Mouse (Mus musculus): ENCODE data around the gene Mcpt4. TPM values are rescaled to one million over a fixed set of nuclear protein-coding genes. Genes with fewer than 3 reads are reported as not detected.
"Not testable (repeated sequence)": the region's sequence is repeated elsewhere in the genome, so short reads cannot be mapped to it uniquely, and the experiment has no call there.

Mcpt4 gene
- polyA plus RNA-seq (2014; fragmentation: Nextera tagmentation; extraction: Ambion mirVana), result not detected in 2 replicates

GRCm38 (mm10) chr14:56062213-56062612 is at the start of gene Mcpt4:
Mcpt4 (minus strand) TSS chr14:56062313.
- H3K36me3 ChIP-seq (ENCODE audit: control insufficient read depth, insufficient read depth, low read length); ATAC-seq; H3K4me3 ChIP-seq (ENCODE audit: low read depth, low read length); H3K4me1 ChIP-seq (ENCODE audit: control insufficient read depth, insufficient read depth, low read length); H3K27me3 ChIP-seq (replicated peaks; ENCODE audit: control insufficient read depth, insufficient read depth, low read length); DNase-seq (ENCODE audit: low spot score); H3K9ac ChIP-seq (ENCODE audit: low read length); H3K4me2 ChIP-seq (ENCODE audit: low read length); H3K27ac ChIP-seq (ENCODE audit: low read depth, low read length); H3K9me3 ChIP-seq (replicated peaks; ENCODE audit: control insufficient read depth, low read length): not testable (repeated sequence)
- 83% methylated on average over 3 of the region's 3 CpGs for WGBS

- Histone ChIP-seq H3K9ac (ENCODE audit: low read length) (no peak overlapping the region), H3K4me3 (ENCODE audit: low read depth, low read length) (no peak overlapping the region), H3K4me1 (ENCODE audit: control insufficient read depth, insufficient read depth, low read length) (no peaks in the 10 kb centered on the region), H3K27ac (ENCODE audit: low read depth, low read length) (no peak overlapping the region), H3K36me3 (ENCODE audit: control insufficient read depth, insufficient read depth, low read length) (no peaks in the 10 kb centered on the region), H3K4me2 (ENCODE audit: low read length) (no peak overlapping the region), H3K27me3 (replicated peaks; ENCODE audit: control insufficient read depth, insufficient read depth, low read length) (no peaks in the 10 kb centered on the region), H3K9me3 (replicated peaks; ENCODE audit: control insufficient read depth, low read length) (no peaks in the 10 kb centered on the region)
- no peak for ATAC-seq
- no peak for DNase-seq (ENCODE audit: low spot score)
- WGBS, result 84% methylated on average over 13 of the region's 13 CpGs
Observed at GRCm38 (mm10) chr14:56105447-56106180, 43.5 kb upstream of the Mcpt4 start.

- no peaks in the 10 kb centered on the region for H3K27me3 ChIP-seq (replicated peaks; ENCODE audit: control insufficient read depth, insufficient read depth, low read length)
- 95% methylated on average over 5 of the region's 5 CpGs for WGBS
- no peaks in the 10 kb centered on the region for H3K36me3 ChIP-seq (ENCODE audit: control insufficient read depth, insufficient read depth, low read length)
- H3K4me2 ChIP-seq (ENCODE audit: low read length), result no peak overlapping the region
- no peak overlapping the region for H3K4me3 ChIP-seq (ENCODE audit: low read depth, low read length)
- H3K9ac ChIP-seq (ENCODE audit: low read length), result no peak overlapping the region
- no peaks in the 10 kb centered on the region for H3K9me3 ChIP-seq (replicated peaks; ENCODE audit: control insufficient read depth, low read length)
- DNase-seq (ENCODE audit: low spot score) (no peak), ATAC-seq (no peak)
- H3K4me1 ChIP-seq (ENCODE audit: control insufficient read depth, insufficient read depth, low read length), result no peaks in the 10 kb centered on the region
- H3K27ac ChIP-seq (ENCODE audit: low read depth, low read length), result no peak overlapping the region
Observed at GRCm38 (mm10) chr14:56105016-56105415, 42.9 kb upstream of the Mcpt4 start.

- WGBS, result 49% methylated on average over 3 of the region's 3 CpGs
- no peaks in the 10 kb centered on the region for H3K36me3 ChIP-seq (ENCODE audit: control insufficient read depth, insufficient read depth, low read length)
- ATAC-seq, result no peak
Observed at GRCm38 (mm10) chr14:56103452-56103851, 41.3 kb upstream of the Mcpt4 start.

GRCm38 (mm10) chr14:56102386-56102785 is 40.3 kb upstream of the Mcpt4 start, which contains the start of gene Ctsg:
Ctsg (minus strand) TSS chr14:56102574.
- Histone ChIP-seq H3K36me3 (ENCODE audit: control insufficient read depth, insufficient read depth, low read length) (no peaks in the 10 kb centered on the region), H3K9me3 (replicated peaks; ENCODE audit: control insufficient read depth, low read length) (no peaks in the 10 kb centered on the region), H3K27me3 (replicated peaks; ENCODE audit: control insufficient read depth, insufficient read depth, low read length) (no peaks in the 10 kb centered on the region), H3K4me1 (ENCODE audit: control insufficient read depth, insufficient read depth, low read length) (no peaks in the 10 kb centered on the region), H3K4me2 (ENCODE audit: low read length) (no peak within 1 kb of the TSS), H3K9ac (ENCODE audit: low read length) (no peak within 1 kb of the TSS), H3K27ac (ENCODE audit: low read depth, low read length) (no peak within 1 kb of the TSS), H3K4me3 (ENCODE audit: low read depth, low read length) (no peak within 1 kb of the TSS)
- DNase-seq (ENCODE audit: low spot score), result no peak
- no peak for ATAC-seq
- WGBS, result 82% methylated on average over 10 of the region's 10 CpGs

More at GRCm38 (mm10) chr14:56103452-56103851, 41.3 kb upstream of the Mcpt4 start:
- Histone ChIP-seq H3K9me3 (replicated peaks; ENCODE audit: control insufficient read depth, low read length) (no peaks in the 10 kb centered on the region), H3K4me3 (ENCODE audit: low read depth, low read length) (no peak overlapping the region), H3K27ac (ENCODE audit: low read depth, low read length) (no peak overlapping the region), H3K27me3 (replicated peaks; ENCODE audit: control insufficient read depth, insufficient read depth, low read length) (no peaks in the 10 kb centered on the region), H3K4me1 (ENCODE audit: control insufficient read depth, insufficient read depth, low read length) (no peaks in the 10 kb centered on the region), H3K9ac (ENCODE audit: low read length) (no peak overlapping the region), H3K4me2 (ENCODE audit: low read length) (no peak overlapping the region)
- peak; percentile 60 for DNase-seq (ENCODE audit: low spot score)

DNA sequence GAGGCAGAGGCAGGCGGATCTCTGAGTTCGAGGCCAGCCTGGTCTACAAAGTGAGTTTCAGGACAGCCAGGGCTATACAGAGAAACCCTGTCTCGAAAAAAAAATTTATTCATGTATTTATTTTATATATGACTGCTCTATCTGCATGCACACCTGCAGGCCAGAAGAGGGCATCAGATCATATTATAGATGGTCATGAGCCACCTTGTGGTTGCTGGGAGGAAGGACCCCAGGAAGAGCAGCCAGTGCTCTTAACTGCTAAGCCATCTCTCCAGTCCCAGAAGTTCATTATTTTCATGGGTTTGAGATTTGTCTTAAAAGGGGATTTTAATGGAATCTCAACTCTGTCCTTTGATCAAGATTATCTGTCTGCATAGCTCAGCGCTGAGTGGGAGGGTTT is 36.8 kb upstream of the Mcpt4 start:
- ATAC-seq, result no peak
- no peak overlapping the region for H3K9ac ChIP-seq (ENCODE audit: low read length)
- no peak for DNase-seq (ENCODE audit: low spot score)
- no peak overlapping the region for H3K4me2 ChIP-seq (ENCODE audit: low read length)
- no peak overlapping the region for H3K27ac ChIP-seq (ENCODE audit: low read depth, low read length)
- H3K4me3 ChIP-seq (ENCODE audit: low read depth, low read length), result no peak overlapping the region
- H3K4me1 ChIP-seq (ENCODE audit: control insufficient read depth, insufficient read depth, low read length), result no peaks in the 10 kb centered on the region
- no peaks in the 10 kb centered on the region for H3K36me3 ChIP-seq (ENCODE audit: control insufficient read depth, insufficient read depth, low read length)
- H3K27me3 ChIP-seq (replicated peaks; ENCODE audit: control insufficient read depth, insufficient read depth, low read length), result no peaks in the 10 kb centered on the region
- 79% methylated on average over 4 of the region's 4 CpGs for WGBS
- no peaks in the 10 kb centered on the region for H3K9me3 ChIP-seq (replicated peaks; ENCODE audit: control insufficient read depth, low read length)

DNA sequence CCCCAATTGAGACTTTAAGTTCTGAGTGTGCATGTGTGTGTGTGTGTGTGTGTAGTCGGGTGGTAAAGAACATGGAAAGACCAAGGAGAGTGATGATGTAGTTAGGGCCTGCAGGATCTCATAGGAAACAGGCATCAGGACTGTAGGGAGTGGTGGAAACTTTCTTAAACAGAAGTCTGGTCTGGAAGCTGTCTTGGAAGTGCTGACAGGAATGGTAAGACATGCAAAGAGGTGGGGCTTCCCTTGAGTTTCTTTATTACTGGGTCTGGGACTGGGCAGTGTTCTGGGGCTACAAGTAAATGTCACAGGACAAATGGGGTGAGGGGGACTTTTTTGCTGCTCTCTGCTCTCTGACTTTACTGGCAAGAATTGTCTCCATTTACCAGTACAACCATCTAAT is 35.5 kb upstream of the Mcpt4 start:
- no peaks in the 10 kb centered on the region for H3K4me1 ChIP-seq (ENCODE audit: control insufficient read depth, insufficient read depth, low read length)
- H3K27ac ChIP-seq (ENCODE audit: low read depth, low read length), result no peak overlapping the region
- 90% methylated on average over 1 of the region's 1 CpGs for WGBS
- no peaks in the 10 kb centered on the region for H3K9me3 ChIP-seq (replicated peaks; ENCODE audit: control insufficient read depth, low read length)
- no peak for ATAC-seq
- H3K27me3 ChIP-seq (replicated peaks; ENCODE audit: control insufficient read depth, insufficient read depth, low read length), result no peaks in the 10 kb centered on the region
- H3K36me3 ChIP-seq (ENCODE audit: control insufficient read depth, insufficient read depth, low read length), result no peaks in the 10 kb centered on the region
- no peak overlapping the region for H3K9ac ChIP-seq (ENCODE audit: low read length)
- no peak overlapping the region for H3K4me3 ChIP-seq (ENCODE audit: low read depth, low read length)
- no peak overlapping the region for H3K4me2 ChIP-seq (ENCODE audit: low read length)
- DNase-seq (ENCODE audit: low spot score), result no peak

DNA sequence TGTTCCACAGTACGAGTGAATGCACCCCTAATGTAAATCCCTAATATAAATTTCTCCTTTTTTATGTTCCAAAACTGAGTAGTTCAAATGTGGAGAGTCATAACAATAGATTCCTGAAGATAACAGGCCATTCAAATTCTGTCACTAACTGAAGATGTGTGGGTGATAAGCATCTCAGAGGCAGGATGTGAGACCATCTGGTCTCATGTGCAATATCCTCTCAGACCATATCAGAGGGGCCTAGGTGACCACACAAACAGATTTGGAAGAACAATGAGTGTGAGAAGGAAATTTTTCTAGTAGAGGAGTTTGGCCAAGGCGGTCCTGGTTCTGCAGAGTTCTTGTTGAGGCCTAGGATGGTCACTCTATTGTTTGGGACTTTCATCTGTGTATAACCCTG is 31.2 kb upstream of the Mcpt4 start:
- no peak overlapping the region for H3K27ac ChIP-seq (ENCODE audit: low read depth, low read length)
- no peak overlapping the region for H3K4me2 ChIP-seq (ENCODE audit: low read length)
- ATAC-seq, result no peak
- H3K9ac ChIP-seq (ENCODE audit: low read length), result no peak overlapping the region
- WGBS, result 85% methylated on average over 2 of the region's 2 CpGs
- no peaks in the 10 kb centered on the region for H3K4me1 ChIP-seq (ENCODE audit: control insufficient read depth, insufficient read depth, low read length)
- no peaks in the 10 kb centered on the region for H3K27me3 ChIP-seq (replicated peaks; ENCODE audit: control insufficient read depth, insufficient read depth, low read length)
- no peak for DNase-seq (ENCODE audit: low spot score)
- no peaks in the 10 kb centered on the region for H3K36me3 ChIP-seq (ENCODE audit: control insufficient read depth, insufficient read depth, low read length)
- no peak overlapping the region for H3K4me3 ChIP-seq (ENCODE audit: low read depth, low read length)
- H3K9me3 ChIP-seq (replicated peaks; ENCODE audit: control insufficient read depth, low read length), result no peaks in the 10 kb centered on the region

GRCm38 (mm10) chr14:56086711-56087110 is 24.6 kb upstream of the Mcpt4 start:
- H3K9ac ChIP-seq (ENCODE audit: low read length), result no peak overlapping the region
- ATAC-seq (no peak), DNase-seq (ENCODE audit: low spot score) (no peak)
- 77% methylated on average over 3 of the region's 3 CpGs for WGBS
- H3K4me2 ChIP-seq (ENCODE audit: low read length), result no peak overlapping the region
- no peaks in the 10 kb centered on the region for H3K36me3 ChIP-seq (ENCODE audit: control insufficient read depth, insufficient read depth, low read length)
- H3K27ac ChIP-seq (ENCODE audit: low read depth, low read length), result no peak overlapping the region
- H3K27me3 ChIP-seq (replicated peaks; ENCODE audit: control insufficient read depth, insufficient read depth, low read length), result no peaks in the 10 kb centered on the region
- no peaks in the 10 kb centered on the region for H3K4me1 ChIP-seq (ENCODE audit: control insufficient read depth, insufficient read depth, low read length)
- H3K9me3 ChIP-seq (replicated peaks; ENCODE audit: control insufficient read depth, low read length), result no peaks in the 10 kb centered on the region
- H3K4me3 ChIP-seq (ENCODE audit: low read depth, low read length), result no peak overlapping the region

Data from forebrain, embryonic 14.5 days (tissue).